Mouse (Mus musculus): ENCODE results near the gene Cox18. TPM values are rescaled to one million over a fixed set of nuclear protein-coding genes. Genes with fewer than 3 reads are reported as not detected.

Gene Cox18
- polyA plus RNA-seq, 1 experiment from 2014 or later, result 31.4 TPM

GRCm38 (mm10) chr5:90224730-90225129 lies 929 bp upstream of the Cox18 start:
- CTCF ChIA-PET, result interaction anchor here (0.7 to 1.1 kb wide), 2 partner anchors 11 to 104 kb away, joined by 3 read pairs; no protein-coding TSS in a partner anchor
- DNase-seq (ENCODE audit: low read depth, low spot score) (no peak), ATAC-seq (no peak)
- in situ Hi-C loops (cut with MboI; ENCODE audit: low pct_unique_long_range_greater_than_20kb), result loop anchor here (5.0 kb wide), 1 partner anchor 143 kb away; the partner anchor contains the start of genes Ankrd17 and Gm9958
- no peaks in the 10 kb centered on the region for H3K27me3 ChIP-seq
- POLR2A ChIA-PET, result no interaction called here
- TF ChIP-seq CTCF (IDR thresholded peaks at IDR 0.05), result no peak

DNA sequence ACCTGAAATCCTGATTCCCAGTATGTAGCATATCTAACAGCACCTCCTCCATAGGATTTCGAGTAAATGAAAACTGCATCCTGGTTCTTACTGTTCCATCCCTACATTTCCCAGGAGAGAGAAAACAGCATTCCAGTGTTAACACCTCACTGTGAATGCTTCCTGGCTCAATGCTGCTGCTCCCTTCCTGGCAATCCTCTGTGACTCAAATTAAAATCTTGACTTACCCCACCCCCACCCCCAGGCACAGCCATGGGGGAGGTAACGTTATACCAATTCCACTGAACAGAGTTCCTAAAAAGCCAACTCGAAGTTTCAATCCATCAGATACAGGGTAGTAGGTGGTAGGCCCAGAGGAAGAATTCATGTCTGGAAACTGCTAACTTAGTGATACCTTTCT lies 864 bp downstream of the Cox18 start:
- POLR2A ChIA-PET, result no interaction called here
- H3K27me3 ChIP-seq, result no peaks in the 10 kb centered on the region
- no peak for TF ChIP-seq CTCF (IDR thresholded peaks at IDR 0.05)
- DNase-seq (ENCODE audit: low read depth, low spot score) (no peak), ATAC-seq (no peak)
- in situ Hi-C loops (cut with MboI; ENCODE audit: low pct_unique_long_range_greater_than_20kb), result loop anchor here (5.0 kb wide), 1 partner anchor 144 kb away; the partner anchor contains the start of genes Ankrd17 and Gm9958
- CTCF ChIA-PET, result no interaction called here

- no peak for TF ChIP-seq CTCF (IDR thresholded peaks at IDR 0.05)
- no peaks in the 10 kb centered on the region for H3K27me3 ChIP-seq
- in situ Hi-C loops (cut with MboI; ENCODE audit: low pct_unique_long_range_greater_than_20kb), result no loop called here
- ATAC-seq (no peak), DNase-seq (ENCODE audit: low read depth, low spot score) (no peak)
- ChIA-PET POLR2A (no interaction called here), CTCF (interaction anchor here (1.2 to 2.4 kb wide), 2 partner anchors 14 to 149 kb away, joined by 3 to 10 read pairs; partner anchors contain the start of gene Gm9958)
Measured at GRCm38 (mm10) chr5:90217791-90218190, 6.0 kb downstream of the Cox18 start.

- DNase-seq (ENCODE audit: low read depth, low spot score), result no peak
- ChIA-PET POLR2A (no interaction called here), CTCF (interaction anchor here (1.2 to 2.4 kb wide), 2 partner anchors 14 to 150 kb away, joined by 3 to 10 read pairs; partner anchors contain the start of gene Gm9958)
- no peak for ATAC-seq
- no peaks in the 10 kb centered on the region for H3K27me3 ChIP-seq
- TF ChIP-seq CTCF (IDR thresholded peaks at IDR 0.05), result no peak
- in situ Hi-C loops (cut with MboI; ENCODE audit: low pct_unique_long_range_greater_than_20kb), result no loop called here
Measured at GRCm38 (mm10) chr5:90217226-90217625, 6.6 kb downstream of the Cox18 start.

- ATAC-seq (no peak), DNase-seq (ENCODE audit: low read depth, low spot score) (no peak)
- in situ Hi-C loops (cut with MboI; ENCODE audit: low pct_unique_long_range_greater_than_20kb), result no loop called here
- TF ChIP-seq CTCF (IDR thresholded peaks at IDR 0.05), result no peak
- POLR2A ChIA-PET, result interaction anchor here (1.0 kb wide), 1 partner anchor 710 kb away, joined by 3 read pairs; no protein-coding TSS in a partner anchor
- CTCF ChIA-PET, result interaction anchor here (1.2 to 1.5 kb wide), 2 partner anchors 10 to 150 kb away, joined by 3 to 7 read pairs; no protein-coding TSS in a partner anchor
- no peaks in the 10 kb centered on the region for H3K27me3 ChIP-seq
Measured at GRCm38 (mm10) chr5:90213356-90213755, 10.4 kb downstream of the Cox18 start.

DNA sequence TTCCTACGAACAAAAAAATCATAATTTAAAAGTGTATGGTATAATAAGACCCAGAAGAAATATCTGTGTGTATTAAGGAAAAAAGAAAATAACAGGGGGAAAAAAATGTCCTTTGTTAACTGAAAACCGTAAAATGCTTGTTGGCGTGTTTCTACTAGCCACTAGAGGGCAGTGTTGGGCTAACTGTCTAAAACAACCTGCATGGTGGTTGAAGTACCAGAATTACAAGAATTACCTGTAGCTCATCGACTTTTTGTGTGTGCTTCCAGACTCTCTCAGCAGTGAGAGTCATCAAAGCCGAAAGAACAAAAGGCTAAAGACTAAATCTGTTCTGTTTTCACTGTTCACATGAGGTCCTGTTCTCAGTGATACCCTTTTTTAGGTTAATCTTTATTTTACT lies 20.6 kb downstream of the Cox18 start:
- ChIA-PET CTCF (interaction anchor here (0.8 to 3.5 kb wide), 18 partner anchors 10 to 450 kb away, joined by 3 to 29 read pairs (median 4); no protein-coding TSS in a partner anchor), POLR2A (no interaction called here)
- H3K27me3 ChIP-seq, result peaks cover 6% of the 10 kb centered on the region
- DNase-seq (ENCODE audit: low read depth, low spot score) (no peak), ATAC-seq (no peak)
- in situ Hi-C loops (cut with MboI; ENCODE audit: low pct_unique_long_range_greater_than_20kb), result loop anchor here (5.0 to 10.0 kb wide), 3 partner anchors 294 to 449 kb away; no protein-coding TSS in a partner anchor
- TF ChIP-seq CTCF (IDR thresholded peaks at IDR 0.05), result peak; percentile 68

GRCm38 (mm10) chr5:90202447-90203117 lies 21.2 kb downstream of the Cox18 start:
- peaks cover 6% of the 10 kb centered on the region for H3K27me3 ChIP-seq
- ChIA-PET POLR2A (no interaction called here), CTCF (interaction anchor here (0.8 to 3.5 kb wide), 15 partner anchors 11 to 451 kb away, joined by 3 to 29 read pairs (median 3); no protein-coding TSS in a partner anchor)
- in situ Hi-C loops (cut with MboI; ENCODE audit: low pct_unique_long_range_greater_than_20kb), result loop anchor here (5.0 to 10.0 kb wide), 3 partner anchors 295 to 450 kb away; no protein-coding TSS in a partner anchor
- TF ChIP-seq CTCF (IDR thresholded peaks at IDR 0.05), result no peak
- DNase-seq (ENCODE audit: low read depth, low spot score) (no peak), ATAC-seq (no peak)

- in situ Hi-C loops (cut with MboI; ENCODE audit: low pct_unique_long_range_greater_than_20kb), result loop anchor here (5.0 to 10.0 kb wide), 6 partner anchors 297 to 655 kb away; no protein-coding TSS in a partner anchor
- CTCF ChIA-PET, result interaction anchor here (0.6 to 1.5 kb wide), 2 partner anchors 301 to 522 kb away, joined by 3 to 5 read pairs; no protein-coding TSS in a partner anchor
- H3K27me3 ChIP-seq, result peaks cover 6% of the 10 kb centered on the region
- POLR2A ChIA-PET, result no interaction called here
- DNase-seq (ENCODE audit: low read depth, low spot score) (no peak), ATAC-seq (no peak)
- no peak for TF ChIP-seq CTCF (IDR thresholded peaks at IDR 0.05)
Measured at GRCm38 (mm10) chr5:90199922-90200632, 23.7 kb downstream of the Cox18 start.

DNA sequence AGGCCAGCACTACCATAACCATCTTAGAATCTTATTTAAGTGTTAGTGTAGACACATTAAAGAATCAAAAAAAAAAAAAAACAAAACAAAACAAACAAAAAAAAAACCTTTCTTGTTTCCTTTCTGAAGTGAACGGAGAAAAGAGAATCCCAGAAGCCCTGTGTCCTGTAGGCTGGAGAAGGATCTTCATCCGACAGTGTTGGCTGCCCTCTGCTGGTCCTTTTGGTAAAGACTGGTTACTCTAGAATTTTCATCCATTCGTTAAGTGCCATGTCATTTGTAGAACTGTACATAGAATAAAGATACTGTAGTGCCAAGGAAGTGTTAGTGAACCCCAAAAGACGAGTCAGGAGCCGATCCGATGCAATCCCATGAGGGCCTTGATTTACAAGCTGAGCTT lies 29.0 kb downstream of the Cox18 start:
- ATAC-seq, result peak; percentile 80

GRCm38 (mm10) chr5:90182782-90183181 lies 41.0 kb downstream of the Cox18 start:
- ATAC-seq (no peak), DNase-seq (ENCODE audit: low read depth, low spot score) (no peak)
- ChIA-PET POLR2A (no interaction called here), CTCF (interaction anchor here (0.7 kb wide), 1 partner anchor 310 kb away, joined by 3 read pairs; no protein-coding TSS in a partner anchor)
- in situ Hi-C loops (cut with MboI; ENCODE audit: low pct_unique_long_range_greater_than_20kb), result no loop called here
- no peak for TF ChIP-seq CTCF (IDR thresholded peaks at IDR 0.05)
- H3K27me3 ChIP-seq, result no peaks in the 10 kb centered on the region

More for the DNA sequence above, 29.0 kb downstream of the Cox18 start:
- CTCF ChIA-PET, result no interaction called here
- peak; percentile 82 for TF ChIP-seq CTCF (IDR thresholded peaks at IDR 0.05)
- no peak for DNase-seq (ENCODE audit: low read depth, low spot score)
- in situ Hi-C loops (cut with MboI; ENCODE audit: low pct_unique_long_range_greater_than_20kb), result loop anchor here (10.0 kb wide), 3 partner anchors 350 to 650 kb away; no protein-coding TSS in a partner anchor
- POLR2A ChIA-PET, result no interaction called here
- no peaks in the 10 kb centered on the region for H3K27me3 ChIP-seq
